Mouse (Mus musculus) liver, embryonic 15.5 days (tissue): ENCODE results near the gene Cd96. TPM values are rescaled to one million over a fixed set of nuclear protein-coding genes. Genes with fewer than 3 reads are reported as not detected.

Source experiments
- ATAC-seq: fragments of 200-750 bp; cut with Nextera tagmentation; 2 replicates; pipeline ENCODE4 v1.8.0; 2017; ENCODE audit warnings: moderate number of reproducible peaks, mild to moderate bottlenecking, moderate library complexity; ENCODE audit not compliant: insufficient read depth
- H3K27ac ChIP-seq: fragments of 300-500 bp; sonication (generic); replicated peaks from 2 replicates; pipeline ENCODE4 v1.5.1; 2015; ENCODE audit warnings: mild to moderate bottlenecking, inconsistent platforms
- H3K27me3 ChIP-seq: fragments of 300-500 bp; sonication (generic); 2 replicates; pipeline ENCODE4 v1.6.1; 2015; ENCODE audit warnings: mild to moderate bottlenecking, inconsistent platforms
- H3K36me3 ChIP-seq: fragments of 300-500 bp; sonication (generic); replicated peaks from 2 replicates; pipeline ENCODE4 v1.6.1; 2015; ENCODE audit warnings: moderate library complexity, mild to moderate bottlenecking, inconsistent platforms
- H3K4me1 ChIP-seq: fragments of 300-500 bp; sonication (generic); replicated peaks from 2 replicates; pipeline ENCODE4 v1.6.1; 2015; ENCODE audit warnings: inconsistent platforms
- H3K4me2 ChIP-seq: fragments of 300-500 bp; sonication (generic); 2 replicates; pipeline ENCODE4 v1.6.1; 2015; ENCODE audit warnings: moderate library complexity, mild to moderate bottlenecking, inconsistent platforms
- H3K4me3 ChIP-seq: fragments of 300-500 bp; sonication (generic); replicated peaks from 2 replicates; pipeline ENCODE4 v1.5.1; 2015; ENCODE audit warnings: mild to moderate bottlenecking, inconsistent platforms
- H3K9ac ChIP-seq: fragments of 300-500 bp; sonication (generic); 2 replicates; pipeline ENCODE4 v1.6.1; 2015; ENCODE audit warnings: moderate library complexity, mild to moderate bottlenecking, inconsistent platforms
- H3K9me3 ChIP-seq: fragments of 300-500 bp; sonication (generic); replicated peaks from 2 replicates; pipeline ENCODE4 v1.6.1; 2016; ENCODE audit warnings: inconsistent platforms
- whole genome bisulfite sequencing: fragments of 180-500 bp; shearing (Covaris S2); methylation state at CpG from one replicate; pipeline ENCODE4 v1.1.7; 2015; ENCODE audit warnings: mixed read lengths; ENCODE audit not compliant: insufficient replicate concordance; 5-methylcytosine and 5-hydroxymethylcytosine counted together
- polyA plus RNA-seq: library from polyadenylated mRNA; unstranded; fragments of >200 nt; fragmentation: Nextera tagmentation; extraction: Ambion mirVana; gene quantifications from 2 replicates; pipeline ENCODE4 v1.2.1, GENCODE M21; 2015

Gene Cd96
- polyA plus RNA-seq, 1 experiment from 2014 or later, result 0.05 TPM

GRCm38 (mm10) chr16:46036261-46036660 is 83.8 kb downstream of the Cd96 start:
- 48% methylated on average over 2 of the region's 2 CpGs for WGBS
- Histone ChIP-seq H3K9me3 (no peaks in the 10 kb centered on the region), H3K4me3 (no peak overlapping the region), H3K36me3 (no peaks in the 10 kb centered on the region), H3K4me2 (no peak overlapping the region), H3K4me1 (no peaks in the 10 kb centered on the region), H3K27me3 (no peaks in the 10 kb centered on the region), H3K27ac (no peak overlapping the region), H3K9ac (no peak overlapping the region)
- no peak for ATAC-seq

- Histone ChIP-seq H3K27ac (no peak overlapping the region), H3K36me3 (no peaks in the 10 kb centered on the region), H3K4me3 (no peak overlapping the region), H3K9ac (no peak overlapping the region), H3K27me3 (no peaks in the 10 kb centered on the region), H3K4me1 (no peaks in the 10 kb centered on the region), H3K4me2 (no peak overlapping the region), H3K9me3 (no peaks in the 10 kb centered on the region)
- no peak for ATAC-seq
- WGBS, result 52% methylated on average over 9 of the region's 9 CpGs
These were observed 86.2 kb downstream of the Cd96 start for GRCm38 (mm10) chr16:46033896-46034295.

GRCm38 (mm10) chr16:46022958-46023491 is 97.0 kb downstream of the Cd96 start:
- H3K4me1 ChIP-seq, result no peaks in the 10 kb centered on the region
- no peak overlapping the region for H3K4me2 ChIP-seq
- H3K9me3 ChIP-seq, result no peaks in the 10 kb centered on the region
- no peak overlapping the region for H3K4me3 ChIP-seq
- no peak overlapping the region for H3K9ac ChIP-seq
- no peak for ATAC-seq
- no peaks in the 10 kb centered on the region for H3K36me3 ChIP-seq
- no peaks in the 10 kb centered on the region for H3K27me3 ChIP-seq
- 44% methylated on average over 5 of the region's 5 CpGs for WGBS
- no peak overlapping the region for H3K27ac ChIP-seq

DNA sequence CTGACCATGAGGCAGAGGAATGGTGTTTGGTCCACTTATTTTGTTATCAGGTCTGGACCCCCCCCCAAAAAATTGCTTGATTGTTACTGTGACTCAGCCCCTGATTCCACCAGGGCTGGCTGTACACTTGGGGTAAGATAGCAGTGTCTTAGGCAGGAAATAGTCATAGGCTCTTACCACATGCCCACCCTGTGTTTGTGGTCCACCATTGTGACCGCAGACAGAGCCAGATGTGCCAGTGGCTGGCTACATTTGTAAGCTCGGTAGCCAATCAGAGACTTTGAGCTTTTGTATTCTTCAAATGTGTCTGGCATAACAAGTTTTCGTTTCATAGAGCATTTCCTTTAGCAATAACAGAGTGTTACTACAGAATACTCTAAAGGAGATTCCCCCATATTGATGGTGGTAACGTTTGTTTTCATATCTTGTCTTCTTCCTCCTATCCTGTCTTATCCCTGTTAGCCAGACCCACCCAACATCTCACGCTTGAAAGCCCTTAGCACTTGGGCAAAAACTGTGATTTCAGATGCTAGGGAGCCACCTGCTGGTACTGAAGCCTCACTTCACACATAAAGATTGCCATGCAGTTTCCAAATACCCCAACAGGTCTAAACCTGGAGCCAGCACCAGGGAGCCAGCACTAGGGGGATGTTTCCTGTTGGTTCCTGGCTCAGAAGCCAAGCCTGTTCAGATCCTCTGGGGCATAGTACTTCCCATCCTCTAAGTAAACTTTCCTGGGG is 97.7 kb downstream of the Cd96 start:
- H3K4me1 ChIP-seq, result no peaks in the 10 kb centered on the region
- H3K27me3 ChIP-seq, result no peaks in the 10 kb centered on the region
- H3K36me3 ChIP-seq, result no peaks in the 10 kb centered on the region
- H3K4me2 ChIP-seq, result no peak overlapping the region
- no peak overlapping the region for H3K9ac ChIP-seq
- 17% methylated on average over 5 of the region's 5 CpGs for WGBS
- no peak for ATAC-seq
- H3K9me3 ChIP-seq, result no peaks in the 10 kb centered on the region
- H3K4me3 ChIP-seq, result no peak overlapping the region
- H3K27ac ChIP-seq, result no peak overlapping the region

DNA sequence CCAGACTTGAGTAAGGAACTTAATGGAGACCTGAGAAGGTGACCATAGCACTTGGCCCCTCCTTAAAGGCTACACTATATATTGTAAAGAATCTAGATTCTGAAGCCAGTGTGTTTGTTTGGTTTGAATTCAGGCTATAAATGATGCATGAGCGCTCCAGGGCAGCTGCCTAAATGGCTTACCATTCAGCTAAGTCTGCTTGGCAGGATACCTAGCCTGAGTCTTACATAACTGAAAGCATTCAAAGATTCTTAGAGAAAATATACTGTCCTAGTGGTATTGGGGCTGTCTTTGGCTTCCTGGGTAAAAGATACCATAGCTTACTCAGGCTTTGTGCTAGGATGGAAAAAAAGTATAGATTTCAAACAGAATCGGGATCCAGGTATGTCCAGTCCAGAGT is 98.7 kb downstream of the Cd96 start:
- Histone ChIP-seq H3K36me3 (no peaks in the 10 kb centered on the region), H3K4me2 (no peak overlapping the region), H3K9me3 (no peaks in the 10 kb centered on the region), H3K4me1 (no peaks in the 10 kb centered on the region), H3K27me3 (no peaks in the 10 kb centered on the region), H3K4me3 (no peak overlapping the region), H3K27ac (no peak overlapping the region), H3K9ac (no peak overlapping the region)
- 68% methylated on average over 2 of the region's 2 CpGs for WGBS
- no peak for ATAC-seq

DNA sequence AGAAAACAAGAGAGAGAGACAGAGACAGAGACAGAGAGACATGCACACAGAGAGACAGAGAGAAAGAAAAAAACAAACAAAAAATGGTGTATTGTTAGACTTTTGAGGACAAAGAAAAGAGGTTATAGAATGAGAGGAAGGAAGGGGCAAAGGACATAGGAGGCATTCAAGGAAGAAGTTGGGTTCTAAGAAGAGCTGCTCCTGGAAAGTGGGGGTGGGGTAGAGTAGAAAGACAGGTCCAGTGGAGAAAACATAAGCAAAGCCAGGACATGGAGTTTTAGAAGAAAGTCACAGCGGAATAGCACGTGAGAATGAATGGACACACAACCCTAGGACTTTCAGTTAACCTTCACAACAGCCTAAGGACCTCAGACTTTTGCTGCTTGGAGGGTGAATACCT is 99.7 kb downstream of the Cd96 start:
- WGBS, result 45% methylated on average over 2 of the region's 2 CpGs
- no peak overlapping the region for H3K4me3 ChIP-seq
- no peak overlapping the region for H3K4me2 ChIP-seq

GRCm38 (mm10) chr16:46019799-46020198 is 100.3 kb downstream of the Cd96 start:
- no peaks in the 10 kb centered on the region for H3K27me3 ChIP-seq
- WGBS, result 63% methylated on average over 4 of the region's 4 CpGs
- no peaks in the 10 kb centered on the region for H3K9me3 ChIP-seq
- no peak overlapping the region for H3K27ac ChIP-seq
- no peak overlapping the region for H3K4me2 ChIP-seq
- no peak overlapping the region for H3K9ac ChIP-seq
- no peaks in the 10 kb centered on the region for H3K4me1 ChIP-seq
- no peaks in the 10 kb centered on the region for H3K36me3 ChIP-seq
- no peak overlapping the region for H3K4me3 ChIP-seq
- no peak for ATAC-seq

More for the DNA sequence above, 99.7 kb downstream of the Cd96 start:
- H3K9me3 ChIP-seq, result no peaks in the 10 kb centered on the region
- no peaks in the 10 kb centered on the region for H3K27me3 ChIP-seq
- ATAC-seq, result no peak
- H3K9ac ChIP-seq, result no peak overlapping the region
- H3K36me3 ChIP-seq, result no peaks in the 10 kb centered on the region
- no peaks in the 10 kb centered on the region for H3K4me1 ChIP-seq
- H3K27ac ChIP-seq, result no peak overlapping the region

- Histone ChIP-seq H3K4me1 (no peaks in the 10 kb centered on the region), H3K27me3 (no peaks in the 10 kb centered on the region), H3K4me2 (no peak overlapping the region), H3K9me3 (no peaks in the 10 kb centered on the region), H3K27ac (no peak overlapping the region), H3K9ac (no peak overlapping the region), H3K36me3 (no peaks in the 10 kb centered on the region), H3K4me3 (no peak overlapping the region)
- WGBS, result 57% methylated on average over 1 of the region's 1 CpGs
- ATAC-seq, result no peak
These were observed 100.7 kb downstream of the Cd96 start for GRCm38 (mm10) chr16:46019359-46019758.

GRCm38 (mm10) chr16:46011696-46012095 is 108.4 kb downstream of the Cd96 start:
- Histone ChIP-seq H3K27me3 (no peaks in the 10 kb centered on the region), H3K27ac (no peak overlapping the region), H3K4me2 (no peak overlapping the region), H3K36me3 (no peaks in the 10 kb centered on the region), H3K9me3 (no peaks in the 10 kb centered on the region), H3K4me3 (no peak overlapping the region), H3K4me1 (peaks cover 15% of the 10 kb centered on the region), H3K9ac (no peak overlapping the region)
- WGBS, result 65% methylated on average over 1 of the region's 1 CpGs
- no peak for ATAC-seq

GRCm38 (mm10) chr16:46010906-46011220 is 109.2 kb downstream of the Cd96 start:
- Histone ChIP-seq H3K4me3 (peak overlapping the region; percentile 60), H3K9me3 (no peaks in the 10 kb centered on the region), H3K4me2 (peak overlapping the region; percentile 71), H3K9ac (peak overlapping the region; percentile 33; the same call in 1 of the 2 replicates), H3K36me3 (no peaks in the 10 kb centered on the region), H3K4me1 (peaks cover 15% of the 10 kb centered on the region), H3K27ac (peak overlapping the region; percentile 69), H3K27me3 (no peaks in the 10 kb centered on the region)
- ATAC-seq, result peak; percentile 25; the same call in 1 of the 2 replicates
- 5% methylated on average over 5 of the region's 5 CpGs for WGBS

DNA sequence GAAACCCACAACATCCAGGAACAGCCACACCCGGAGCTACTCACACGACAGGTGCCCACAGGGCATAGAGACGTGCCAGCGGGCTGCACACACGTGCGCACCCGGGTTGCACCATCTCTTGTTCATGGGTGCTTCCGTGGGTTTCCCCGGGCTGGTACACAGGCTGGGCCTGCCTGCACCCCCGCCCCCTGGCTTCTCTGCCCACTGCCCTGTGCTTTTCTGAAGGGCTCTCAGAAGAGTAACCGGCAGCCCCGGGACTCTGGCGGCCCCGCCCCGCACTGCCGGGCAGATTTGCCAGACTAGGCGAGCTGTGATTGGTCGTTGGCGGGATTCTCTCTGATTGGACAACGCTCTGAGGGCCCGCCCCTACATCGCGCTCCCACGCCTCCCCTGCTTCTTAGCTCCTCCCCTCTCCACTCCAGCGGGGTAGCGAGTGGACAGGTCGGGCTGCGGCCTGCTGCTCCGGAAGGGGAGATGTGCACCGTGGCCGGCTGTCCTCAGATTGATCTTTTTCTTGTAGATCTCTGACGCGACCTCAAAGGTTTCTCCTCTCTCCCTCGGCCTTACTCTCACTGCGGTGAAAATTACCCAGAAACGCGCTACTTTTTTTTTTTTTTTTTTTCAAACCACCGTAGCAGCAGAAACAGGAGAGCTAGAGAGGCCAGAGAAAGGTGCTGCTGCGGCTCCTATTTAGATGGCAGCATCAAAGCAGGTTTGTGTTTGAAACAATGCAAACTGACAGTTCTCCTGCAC is 109.7 kb downstream of the Cd96 start, which contains the start of gene Plcxd2:
Gene Plcxd2 (minus strand): TSS at position 66 of the 753 bp plus-strand sequence.
- H3K36me3 ChIP-seq, result no peaks in the 10 kb centered on the region
- H3K4me1 ChIP-seq, result peaks cover 15% of the 10 kb centered on the region
- under 1% methylated on average over 39 of the region's 39 CpGs for WGBS
- peak within 1 kb of the TSS; percentile 69 for H3K27ac ChIP-seq
- H3K4me2 ChIP-seq, result peak within 1 kb of the TSS; percentile 71
- H3K27me3 ChIP-seq, result no peaks in the 10 kb centered on the region
- peak within 1 kb of the TSS; percentile 60 for H3K4me3 ChIP-seq
- peak; percentile 94 for ATAC-seq
- no peaks in the 10 kb centered on the region for H3K9me3 ChIP-seq
- peak within 1 kb of the TSS; percentile 33 for H3K9ac ChIP-seq
